Mouse (Mus musculus) ES-Bruce4 (cell line): Measurements from ENCODE around the gene Sdc4. TPM values are rescaled to one million over a fixed set of nuclear protein-coding genes. Genes with fewer than 3 reads are reported as not detected.

Experiments used
- H3K27ac ChIP-seq: 2 replicates; pipeline ENCODE4 v1.5.1; 2012; ENCODE audit warnings: low read length, inconsistent platforms; ENCODE audit not compliant: insufficient read depth
- H3K27me3 ChIP-seq: 2 replicates; pipeline ENCODE4 v1.6.1; 2012; ENCODE audit warnings: mild to moderate bottlenecking, low read length, inconsistent platforms; ENCODE audit not compliant: control insufficient read depth, poor library complexity, insufficient read depth, severe bottlenecking
- H3K36me3 ChIP-seq: 2 replicates; pipeline ENCODE4 v1.6.1; 2012; ENCODE audit warnings: inconsistent platforms, mild to moderate bottlenecking, low read length, moderate library complexity; ENCODE audit not compliant: control insufficient read depth, poor library complexity, insufficient read depth, severe bottlenecking
- H3K4me1 ChIP-seq: one replicate; pipeline ENCODE4 v1.8.1; 2011; ENCODE audit warnings: low read length; ENCODE audit not compliant: control insufficient read depth, insufficient read depth
- H3K4me3 ChIP-seq: 2 replicates; pipeline ENCODE4 v1.5.1; 2011; ENCODE audit warnings: low read depth, mild to moderate bottlenecking, low read length
- H3K9ac ChIP-seq: 2 replicates; pipeline ENCODE4 v1.6.1; 2012; ENCODE audit warnings: low read depth, mild to moderate bottlenecking, inconsistent platforms; ENCODE audit not compliant: poor library complexity, severe bottlenecking
- H3K9me3 ChIP-seq: replicated peaks from 2 replicates; pipeline ENCODE4 v1.6.1; 2012; ENCODE audit warnings: mild to moderate bottlenecking, low read length, inconsistent platforms; ENCODE audit not compliant: control insufficient read depth, poor library complexity, insufficient read depth, severe bottlenecking
- CTCF ChIP-seq: IDR thresholded peaks from one replicate; pipeline ENCODE4 v1.8.1; 2011; ENCODE audit warnings: low read depth, low read length
- EP300 ChIP-seq: IDR thresholded peaks from 2 replicates; pipeline ENCODE4 v1.6.1; 2011; ENCODE audit warnings: low read depth, low read length; ENCODE audit not compliant: insufficient read depth
- POLR2A ChIP-seq: IDR thresholded peaks from one replicate; pipeline ENCODE4 v1.8.1; 2011; ENCODE audit warnings: low read length; ENCODE audit not compliant: insufficient read depth
- polyA plus RNA-seq: library from polyadenylated mRNA; stranded (reverse); fragments of >200 nt; gene quantifications from 2 replicates; pipeline ENCODE4 v1.2.4, GENCODE M21; 2011; ENCODE audit warnings: low read depth; ENCODE audit not compliant: missing spikeins, insufficient read depth, insufficient read length

The Sdc4 gene
- polyA plus RNA-seq, 1 experiment, result 213 TPM

- Histone ChIP-seq H3K27me3 (no peaks in the 10 kb centered on the region), H3K9ac (0 out of 2 replicates have a peak overlapping the region, but pooled peaks have one; percentile 94), H3K36me3 (no peaks in the 10 kb centered on the region), H3K4me3 (peak overlapping the region; percentile 20; the same call in 1 of the 2 replicates), H3K27ac (no peak overlapping the region), H3K9me3 (no peaks in the 10 kb centered on the region), H3K4me1 (peaks cover 17% of the 10 kb centered on the region)
- TF ChIP-seq POLR2A (no peak), EP300 (no peak), CTCF (no peak)
Measured at GRCm38 (mm10) chr2:164440314-164440713, 3.4 kb downstream of the Sdc4 start.

GRCm38 (mm10) chr2:164439001-164439421 is 4.7 kb downstream of the Sdc4 start:
- Histone ChIP-seq H3K9ac (no peak overlapping the region), H3K27me3 (no peaks in the 10 kb centered on the region), H3K4me3 (no peak overlapping the region), H3K9me3 (no peaks in the 10 kb centered on the region), H3K36me3 (no peaks in the 10 kb centered on the region), H3K27ac (no peak overlapping the region), H3K4me1 (peaks cover 24% of the 10 kb centered on the region)
- TF ChIP-seq POLR2A (no peak), CTCF (no peak), EP300 (no peak)

GRCm38 (mm10) chr2:164438257-164438656 is 5.4 kb downstream of the Sdc4 start:
- H3K4me3 ChIP-seq, result no peak overlapping the region
- no peak overlapping the region for H3K9ac ChIP-seq
- H3K27me3 ChIP-seq, result no peaks in the 10 kb centered on the region
- no peaks in the 10 kb centered on the region for H3K36me3 ChIP-seq
- no peaks in the 10 kb centered on the region for H3K9me3 ChIP-seq
- H3K4me1 ChIP-seq, result peaks cover 24% of the 10 kb centered on the region
- H3K27ac ChIP-seq, result no peak overlapping the region
- TF ChIP-seq POLR2A (no peak), CTCF (no peak), EP300 (no peak)

GRCm38 (mm10) chr2:164437710-164438109 is 6.0 kb downstream of the Sdc4 start:
- no peaks in the 10 kb centered on the region for H3K27me3 ChIP-seq
- no peaks in the 10 kb centered on the region for H3K36me3 ChIP-seq
- H3K9ac ChIP-seq, result no peak overlapping the region
- H3K27ac ChIP-seq, result no peak overlapping the region
- H3K4me3 ChIP-seq, result no peak overlapping the region
- peaks cover 24% of the 10 kb centered on the region for H3K4me1 ChIP-seq
- TF ChIP-seq POLR2A, result no peak
- TF ChIP-seq CTCF, result no peak
- no peak for TF ChIP-seq EP300
- no peaks in the 10 kb centered on the region for H3K9me3 ChIP-seq

- TF ChIP-seq CTCF (no peak), POLR2A (no peak), EP300 (no peak)
- H3K27ac ChIP-seq, result no peak overlapping the region
- H3K9me3 ChIP-seq, result no peaks in the 10 kb centered on the region
- H3K36me3 ChIP-seq, result no peaks in the 10 kb centered on the region
- H3K9ac ChIP-seq, result peak overlapping the region; percentile 14; the same call in 1 of the 2 replicates
- H3K4me3 ChIP-seq, result no peak overlapping the region
- H3K27me3 ChIP-seq, result no peaks in the 10 kb centered on the region
- H3K4me1 ChIP-seq, result peaks cover 27% of the 10 kb centered on the region
Measured at GRCm38 (mm10) chr2:164436961-164437360, 6.7 kb downstream of the Sdc4 start.

GRCm38 (mm10) chr2:164436215-164436913 is 7.3 kb downstream of the Sdc4 start:
- Histone ChIP-seq H3K4me1 (peaks cover 29% of the 10 kb centered on the region), H3K27me3 (no peaks in the 10 kb centered on the region), H3K9ac (peak overlapping the region; percentile 14; the same call in 1 of the 2 replicates), H3K27ac (no peak overlapping the region), H3K36me3 (no peaks in the 10 kb centered on the region), H3K9me3 (no peaks in the 10 kb centered on the region), H3K4me3 (no peak overlapping the region)
- TF ChIP-seq CTCF, result no peak
- no peak for TF ChIP-seq POLR2A
- TF ChIP-seq EP300, result no peak
